Mouse (Mus musculus): ENCODE measurements at regions not wholly inside any gene's neighbourhood (a gene's known extent, or its start where the extent isn't known, plus 50 kb on each side); places are given as distances from the start of the nearest gene placed in this dataset.

DNA sequence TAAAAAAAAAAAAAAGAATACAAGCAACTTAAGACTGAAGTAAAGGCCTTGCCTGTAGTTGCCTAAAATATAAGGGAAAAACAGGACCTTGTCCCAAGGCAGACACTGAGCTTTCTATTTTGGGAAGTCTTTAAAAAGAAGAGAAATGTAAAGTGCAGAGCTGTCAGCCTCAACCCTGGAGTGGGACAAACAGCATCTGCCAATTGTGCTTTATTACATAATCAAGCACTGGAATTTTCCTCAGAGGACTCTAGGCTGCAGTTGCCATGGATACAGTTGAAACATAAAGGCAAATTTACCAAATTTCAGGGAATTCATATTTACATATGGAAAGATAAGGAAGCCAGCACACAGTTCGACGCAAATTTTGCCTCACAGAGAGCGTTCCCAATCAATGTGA is 406.7 kb downstream of the Gm597 start:
- DNase-seq (ENCODE audit: low read depth, low spot score): no peak

DNA sequence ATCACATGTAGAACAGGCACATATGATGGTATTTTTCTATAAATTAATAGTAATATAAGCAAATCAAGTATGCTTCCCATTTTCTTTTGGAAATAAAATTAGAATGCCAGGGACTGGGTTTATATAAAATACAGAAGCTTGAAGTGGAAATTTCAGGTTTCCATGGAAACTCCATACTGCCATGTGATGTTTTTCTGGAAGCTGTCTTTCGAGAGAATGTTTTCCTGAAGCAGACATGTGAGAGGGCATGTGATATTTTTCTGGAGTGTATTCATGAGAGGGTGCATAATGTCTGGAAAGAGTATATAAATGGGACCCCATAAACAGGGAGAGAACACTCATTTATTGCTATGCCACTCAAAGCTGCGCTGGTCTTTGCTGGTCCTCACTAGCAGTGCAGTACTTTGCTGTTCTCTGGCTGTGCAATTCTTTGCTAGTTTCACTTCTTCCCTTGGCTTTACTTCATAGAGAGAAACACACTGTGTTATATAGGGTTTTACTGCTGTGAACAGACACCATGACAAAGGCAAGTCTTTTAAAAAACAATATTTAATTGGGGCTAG is 430.6 kb downstream of the Gm597 start:
- DNase-seq (ENCODE audit: low read depth, low spot score): no peak

DNA sequence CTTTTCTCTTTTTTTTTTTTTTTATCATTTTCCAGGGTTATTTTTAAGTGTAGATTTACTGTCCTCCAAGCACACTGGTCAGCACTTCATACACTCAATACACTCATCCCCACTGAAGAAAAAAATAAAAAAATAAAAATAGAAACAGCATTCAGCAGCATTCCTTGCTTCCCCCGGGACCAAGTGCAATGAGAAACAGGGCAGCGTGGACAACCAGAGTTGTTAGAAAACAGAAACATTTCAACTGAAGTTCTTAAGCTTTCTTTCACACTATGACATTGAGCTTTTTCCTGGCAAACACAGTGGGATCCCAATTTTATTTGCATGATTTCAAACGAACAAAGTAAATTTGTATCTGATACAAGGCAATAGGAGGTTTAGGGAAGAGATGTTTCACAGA is 431.5 kb downstream of the Gm597 start:
- no peak for DNase-seq (ENCODE audit: low read depth, low spot score)

DNA sequence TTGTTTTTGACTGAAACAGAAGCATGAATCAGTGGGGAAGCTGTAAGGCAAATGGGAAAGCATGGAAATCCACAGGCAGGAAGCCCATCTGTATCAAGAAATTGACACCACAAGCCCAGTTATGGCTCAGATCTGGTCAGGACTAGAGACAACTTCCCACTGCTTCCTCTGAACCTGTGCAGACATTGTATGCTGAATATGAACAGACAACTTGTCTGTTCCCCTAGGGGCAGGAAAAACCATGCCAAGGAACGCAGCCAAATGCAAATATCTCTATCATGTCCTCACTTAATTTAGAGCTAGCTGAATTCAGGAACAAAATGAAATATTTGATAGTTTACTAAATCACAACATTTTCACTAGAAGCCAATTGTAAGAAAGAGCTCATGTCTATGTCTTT is 440.0 kb downstream of the Gm597 start:
- no peak for DNase-seq (ENCODE audit: low read depth, low spot score)

DNA sequence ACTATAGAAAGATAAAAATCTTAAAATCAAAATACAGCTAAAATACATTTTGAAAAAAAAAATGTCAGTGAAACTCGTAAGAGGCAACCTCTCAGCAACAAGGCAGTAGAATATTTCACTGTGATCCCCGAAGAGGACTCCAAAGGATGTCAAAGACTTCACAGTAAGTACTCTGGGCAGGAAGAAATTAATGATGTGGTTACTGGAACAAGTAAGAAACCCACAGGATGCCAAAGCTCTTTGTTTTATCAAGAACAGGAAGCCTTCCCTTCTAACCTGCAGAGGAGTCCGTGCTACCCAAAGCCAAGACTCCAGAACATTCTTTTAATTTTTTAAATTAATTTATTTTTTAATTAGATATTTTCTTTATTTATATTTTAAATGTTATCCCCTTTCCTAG is 445.7 kb downstream of the Gm597 start:
- DNase-seq (ENCODE audit: low read depth, low spot score): no peak

DNA sequence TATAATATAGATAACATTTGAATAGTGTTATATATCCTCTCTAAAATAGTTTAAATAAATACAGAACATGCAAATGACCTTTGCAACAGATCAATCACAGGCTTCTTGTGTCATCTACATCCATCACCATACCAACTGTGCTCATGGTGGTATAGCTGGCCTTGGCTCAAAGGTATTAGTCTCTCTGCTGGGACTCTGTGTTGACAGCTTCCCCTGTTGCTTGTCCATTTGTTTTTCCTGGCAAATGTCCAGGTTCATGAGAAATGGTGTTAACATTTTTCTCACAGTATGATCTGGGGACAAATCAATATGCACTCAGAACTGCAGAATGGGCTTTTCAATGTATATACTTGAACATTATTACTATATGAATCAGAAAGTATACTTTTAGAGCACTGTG is 448.0 kb downstream of the Gm597 start:
- DNase-seq (ENCODE audit: low read depth, low spot score): peak; percentile 4

DNA sequence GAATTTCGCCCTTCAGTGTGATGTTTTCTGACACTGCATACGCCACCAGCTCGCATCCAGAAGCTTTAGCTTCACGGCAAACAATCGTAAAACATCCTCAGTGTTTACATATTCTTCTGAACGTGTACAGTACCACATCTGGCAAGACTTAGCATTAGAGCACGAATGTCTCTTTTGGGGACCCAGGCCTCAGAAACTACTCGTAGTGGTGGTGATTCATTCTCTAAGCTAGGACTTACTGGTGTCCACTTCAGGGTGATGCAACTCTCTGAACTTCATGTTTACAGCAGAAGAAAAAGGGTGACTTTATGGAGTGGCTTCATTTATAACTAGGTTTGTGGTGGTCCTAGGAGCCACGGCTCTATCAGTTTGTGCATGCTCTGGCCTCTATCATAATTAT is 451.1 kb downstream of the Gm597 start:
- no peak for DNase-seq (ENCODE audit: low read depth, low spot score)

DNA sequence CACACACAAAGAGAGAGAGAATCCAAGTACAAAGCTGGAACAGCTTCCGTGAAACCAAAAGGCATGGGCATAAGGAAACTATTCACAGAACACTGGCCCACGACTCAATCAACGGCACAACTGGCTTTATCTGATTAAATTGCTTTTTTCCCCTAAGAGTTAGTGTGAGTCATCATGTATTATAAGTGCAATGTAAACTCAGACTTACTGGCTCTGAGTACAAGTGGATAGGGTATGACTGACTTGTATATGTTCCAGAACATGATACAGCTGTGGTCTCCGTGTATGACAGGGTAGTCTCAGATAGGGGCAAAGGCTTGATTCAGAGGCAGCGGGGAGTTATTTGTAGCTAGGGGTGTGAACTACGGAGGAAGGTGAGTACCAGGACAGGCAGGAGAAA is 451.5 kb downstream of the Gm597 start:
- no peak for DNase-seq (ENCODE audit: low read depth, low spot score)

DNA sequence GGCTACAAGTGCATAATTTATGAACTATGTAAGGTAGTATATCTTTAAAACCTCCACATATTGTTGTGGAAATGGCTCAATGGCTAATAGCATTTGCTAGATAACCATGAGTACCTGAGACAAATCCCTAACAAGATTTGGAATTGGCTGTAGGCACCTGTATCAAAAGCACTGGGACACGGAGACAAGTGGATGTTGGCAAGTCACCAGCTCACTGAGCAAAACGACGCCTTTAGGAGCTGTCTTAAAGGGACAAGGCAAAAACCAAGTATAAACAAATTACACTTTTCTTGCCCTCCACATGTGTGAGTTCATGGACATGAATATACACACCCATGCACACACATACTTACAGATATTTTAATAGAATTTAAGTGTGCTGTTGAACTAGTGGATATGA is 455.9 kb downstream of the Gm597 start:
- no peak for DNase-seq (ENCODE audit: low read depth, low spot score)

Measured in embryo, embryonic 11.5 days (tissue).